Mouse (Mus musculus) spleen, adult 2 months (tissue): ENCODE data around the gene Lin54.

Experiments used
- CTCF ChIP-seq: fragments of 200-500 bp; IDR thresholded peaks from 2 replicates; pipeline ENCODE4 v1.5.1; 2011; ENCODE audit warnings: mild to moderate bottlenecking, inconsistent platforms; ENCODE audit not compliant: insufficient read depth, insufficient read length, insufficient replicate concordance; ENCODE audit errors: extremely low read depth
- POLR2A ChIP-seq: fragments of 200-500 bp; IDR thresholded peaks from 2 replicates; pipeline ENCODE4 v1.6.1; 2011; ENCODE audit warnings: low read depth, low read length, inconsistent platforms

DNA sequence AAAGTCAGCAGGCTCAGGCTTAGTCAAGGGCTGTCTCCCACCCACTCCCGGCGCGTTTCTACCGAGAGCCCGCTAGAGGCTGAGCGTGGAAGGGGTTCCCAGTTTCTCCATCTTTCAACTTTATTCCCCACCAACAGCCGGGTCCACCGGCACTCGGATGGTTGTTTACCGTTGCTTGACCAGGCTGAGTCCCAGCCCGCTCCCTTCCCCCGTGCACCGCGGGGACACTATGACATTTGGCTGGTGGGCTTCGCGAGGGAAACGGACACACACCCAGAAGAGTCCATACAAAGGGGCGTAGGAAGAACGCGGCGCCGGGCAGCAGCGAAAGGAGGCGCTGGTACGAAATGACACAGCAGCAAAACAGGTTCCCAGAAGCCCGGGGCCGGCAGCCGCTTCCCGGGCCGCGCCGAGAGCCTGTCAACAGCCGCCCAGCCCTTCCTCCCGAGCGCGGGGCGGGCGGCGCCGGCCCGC is 571 bp downstream of the Lin54 start:
- TF ChIP-seq POLR2A (no peak), CTCF (no peak)
